Mouse (Mus musculus) cerebellum, adult 2 months (tissue): ENCODE data around the gene Gapdhs. TPM values are rescaled to one million over a fixed set of nuclear protein-coding genes. Genes with fewer than 3 reads are reported as not detected.
A peak's percentile ranks its signal among the peaks of the same experiment; 100 is the strongest.
"Not testable (repeated sequence)": the region's sequence is repeated elsewhere in the genome, so short reads cannot be mapped to it uniquely, and the experiment has no call there.

Experiments
- DNase-seq, 2 experiments: peaks; one replicate each; pipeline ENCODE4 v3.0.0; 2021
- H3K27ac ChIP-seq: fragments of 200-500 bp; 2 replicates; pipeline ENCODE4 v1.5.1; 2012; ENCODE audit warnings: low read length, control low read depth, inconsistent platforms; ENCODE audit not compliant: insufficient read depth
- H3K27me3 ChIP-seq: fragments of 200-500 bp; 2 replicates; pipeline ENCODE4 v1.6.1; 2012; ENCODE audit warnings: inconsistent platforms, mild to moderate bottlenecking, low read length, moderate library complexity; ENCODE audit not compliant: control insufficient read depth, insufficient read depth
- H3K4me1 ChIP-seq: fragments of 200-500 bp; 2 replicates; pipeline ENCODE4 v1.6.1; 2011; ENCODE audit warnings: low read length; ENCODE audit not compliant: control insufficient read depth, insufficient read depth
- H3K4me3 ChIP-seq: fragments of 200-500 bp; replicated peaks from 2 replicates; pipeline ENCODE3; 2011; ENCODE audit warnings: mild to moderate bottlenecking, low read depth, low read length, control low read depth; ENCODE audit not compliant: insufficient read depth
- CTCF ChIP-seq: fragments of 200-500 bp; IDR thresholded peaks from 2 replicates; pipeline ENCODE4 v1.5.1; 2011; ENCODE audit warnings: low read depth, mild to moderate bottlenecking, control low read depth, low read length, moderate library complexity, borderline replicate concordance; ENCODE audit not compliant: insufficient read depth
- POLR2A ChIP-seq: fragments of 200-500 bp; IDR thresholded peaks from 2 replicates; pipeline ENCODE4 v1.6.1; 2011; ENCODE audit warnings: low read length, control low read depth, borderline replicate concordance; ENCODE audit not compliant: insufficient read depth
- WGBS: fragments of 180-500 bp; shearing (Covaris S2); methylation state at CpG from one replicate; pipeline ENCODE4 v1.1.7; 2018; 5-methylcytosine and 5-hydroxymethylcytosine counted together
- polyA plus RNA-seq: library from polyadenylated mRNA; depleted of rRNA; stranded (reverse); fragments of >200 nt; gene quantifications from 2 replicates; pipeline ENCODE4 v1.2.3, GENCODE M21; 2012

Gene Gapdhs
- polyA plus RNA-seq, 1 experiment: not detected

DNA sequence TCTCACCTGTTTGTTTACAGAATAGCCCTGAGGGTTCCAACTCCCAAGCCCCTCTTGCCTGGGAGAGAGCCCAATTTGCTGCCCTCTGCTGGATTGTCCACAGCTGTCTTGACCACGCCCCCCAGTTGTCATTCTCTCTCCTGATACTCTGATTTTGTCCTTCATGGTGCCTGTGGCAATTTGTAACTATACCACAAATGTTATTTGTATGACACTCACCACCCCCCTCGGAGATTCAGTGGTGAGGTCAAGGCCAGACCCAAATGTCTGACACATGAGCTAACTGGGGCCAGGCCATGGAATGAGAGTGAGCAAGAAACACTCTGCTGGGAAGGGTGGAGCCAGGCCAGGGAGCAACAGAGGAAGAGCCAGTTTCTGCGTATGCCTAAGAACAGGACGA, 15.4 kb upstream of the Gapdhs start:
- TF ChIP-seq CTCF (no peak), POLR2A (no peak)
- Histone ChIP-seq H3K27me3 (no peaks in the 10 kb centered on the region), H3K4me1 (no peaks in the 10 kb centered on the region), H3K4me3 (no peak overlapping the region), H3K27ac (no peak overlapping the region)
- 48% methylated on average over 4 of the region's 4 CpGs for WGBS
- DNase-seq: no peak

DNA sequence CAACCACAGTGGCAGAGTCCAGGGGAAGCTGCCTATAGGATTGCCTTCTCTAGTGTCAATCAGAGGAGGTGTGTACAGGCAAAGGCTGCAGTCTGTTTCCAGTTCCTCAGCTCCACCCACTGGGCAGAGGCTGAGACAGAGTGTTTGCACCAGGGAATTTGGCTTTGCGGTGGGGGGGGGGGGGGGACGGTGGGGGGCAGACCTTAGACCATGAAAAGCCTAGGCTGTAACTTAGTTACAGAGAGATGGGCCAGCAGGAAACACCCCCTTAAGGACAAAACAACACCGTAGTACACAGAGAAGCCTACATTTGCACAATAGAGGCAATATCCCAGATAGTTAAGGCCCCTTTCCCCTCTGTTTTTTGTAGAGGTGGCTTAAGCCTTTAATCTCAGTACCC, 13.5 kb upstream of the Gapdhs start:
- H3K27ac ChIP-seq: no peak overlapping the region
- TF ChIP-seq CTCF: no peak
- WGBS: 57% methylated on average over 3 of the region's 3 CpGs
- H3K4me3 ChIP-seq: no peak overlapping the region
- no peaks in the 10 kb centered on the region for H3K4me1 ChIP-seq
- no peak for DNase-seq
- H3K27me3 ChIP-seq: no peaks in the 10 kb centered on the region

DNA sequence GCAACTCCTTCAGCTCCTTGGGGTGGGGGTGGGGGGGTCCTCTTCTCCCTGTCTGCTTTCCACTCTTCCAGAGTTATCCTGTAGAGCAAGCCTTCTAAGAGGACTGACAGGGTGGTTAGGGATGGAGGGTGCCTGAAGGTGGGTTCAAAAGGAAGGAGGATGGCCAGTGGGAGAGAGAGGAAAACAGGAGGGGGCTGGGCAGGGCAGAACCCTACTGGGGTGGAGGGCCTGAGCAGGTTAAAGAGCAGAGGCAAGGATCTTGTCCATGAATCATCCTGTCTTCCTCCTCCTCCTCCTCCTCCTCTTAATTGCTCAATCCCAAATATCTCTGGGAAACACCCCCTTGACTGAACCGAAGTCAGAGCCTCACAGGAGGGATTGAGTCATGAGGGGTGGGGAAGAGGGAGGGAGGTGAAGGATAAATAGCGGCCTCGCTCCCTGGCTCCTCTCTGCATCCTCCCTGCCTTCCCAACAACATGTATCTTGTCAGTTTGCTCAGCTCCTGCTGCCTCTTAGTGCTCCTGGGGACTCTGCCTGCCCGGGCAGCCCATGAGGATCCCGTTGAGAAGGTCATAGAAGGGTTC, 7.7 kb upstream of the Gapdhs start, which contains the start of gene Sbsn:
Sbsn (plus strand) TSS at position 386 of the 584 bp plus-strand sequence.
- no peaks in the 10 kb centered on the region for H3K4me1 ChIP-seq
- H3K27me3 ChIP-seq: no peaks in the 10 kb centered on the region
- TF ChIP-seq POLR2A (no peak), CTCF (no peak)
- H3K27ac ChIP-seq: no peak within 1 kb of the TSS
- 66% methylated on average over 5 of the region's 5 CpGs for WGBS
- no peak for DNase-seq
- no peak within 1 kb of the TSS for H3K4me3 ChIP-seq

DNA sequence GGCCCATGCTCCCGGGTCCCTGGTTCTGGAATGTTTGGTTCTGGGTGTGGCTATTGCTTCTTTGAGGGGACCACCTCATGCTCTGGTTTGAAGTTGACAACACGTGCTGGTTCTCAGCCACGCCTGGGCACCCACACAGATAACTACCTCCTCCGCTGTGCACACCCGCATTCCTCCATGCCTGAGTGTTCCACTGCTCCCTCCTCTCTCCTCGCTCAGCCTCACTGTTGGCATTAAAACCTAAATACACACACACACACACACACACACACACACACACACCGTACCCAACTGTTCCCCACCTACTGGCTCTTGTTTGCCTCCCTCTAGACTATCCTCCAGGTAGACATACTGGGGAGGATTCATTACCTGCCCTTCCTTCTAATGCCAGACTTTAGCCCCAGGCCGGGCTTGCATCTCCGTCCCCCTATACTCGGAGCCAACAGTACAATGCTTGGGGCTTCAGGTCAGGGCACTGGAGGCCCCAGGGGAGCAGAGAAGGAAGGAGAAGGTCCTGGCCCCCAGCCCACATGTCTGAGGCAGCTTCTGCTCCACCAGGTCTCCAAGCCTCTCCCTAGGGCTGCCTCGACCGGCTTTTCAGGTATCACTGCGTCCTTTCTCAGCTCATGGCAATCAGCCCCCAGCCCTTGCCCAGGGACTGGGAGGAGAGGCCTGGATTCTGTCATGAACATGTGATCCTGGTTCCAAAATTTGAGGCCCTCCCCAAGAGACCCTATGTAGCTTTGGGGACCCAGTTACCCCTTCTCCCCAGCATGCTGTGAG, 6.5 kb upstream of the Gapdhs start:
- DNase-seq: no peak
- no peak for TF ChIP-seq POLR2A
- no peak for TF ChIP-seq CTCF
- Histone ChIP-seq H3K27ac (no peak overlapping the region), H3K4me1 (no peaks in the 10 kb centered on the region), H3K27me3 (no peaks in the 10 kb centered on the region), H3K4me3 (no peak overlapping the region)
- 81% methylated on average over 13 of the region's 13 CpGs for WGBS

DNA sequence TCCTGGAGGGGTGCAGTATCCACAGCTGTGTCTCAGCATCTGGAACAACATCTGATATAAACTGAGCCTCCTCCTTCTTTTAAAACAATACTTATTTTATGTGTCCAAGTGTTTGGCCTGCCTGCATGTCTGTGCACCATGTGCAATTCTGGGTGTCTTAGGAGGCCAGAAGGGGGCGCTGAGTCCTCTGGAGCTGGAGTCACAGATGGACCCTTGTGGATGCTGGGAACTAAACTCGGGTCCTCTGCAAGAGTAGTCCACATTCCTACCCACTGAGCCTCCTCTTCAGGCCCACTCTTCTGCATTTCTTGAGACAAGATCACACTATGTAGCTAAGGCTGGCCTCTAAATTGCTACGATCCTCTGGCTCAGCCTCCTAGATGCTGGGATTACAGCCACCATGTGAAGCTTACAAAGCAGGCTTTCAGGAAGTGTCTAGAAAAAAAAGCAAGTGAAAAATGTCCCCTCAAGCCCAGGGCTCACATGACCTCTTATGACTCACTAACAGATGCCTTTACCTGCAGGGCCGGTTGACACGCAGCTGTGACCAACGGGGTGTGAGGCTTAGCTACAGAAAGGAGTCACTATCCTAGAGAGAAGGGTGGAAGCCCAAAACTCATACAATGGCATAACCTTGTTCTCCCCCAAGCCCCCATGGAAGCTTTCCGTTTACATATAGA, 4.2 kb upstream of the Gapdhs start:
- H3K4me3 ChIP-seq: no peak overlapping the region
- H3K27me3 ChIP-seq: no peaks in the 10 kb centered on the region
- no peak for DNase-seq
- no peak overlapping the region for H3K27ac ChIP-seq
- H3K4me1 ChIP-seq: no peaks in the 10 kb centered on the region
- TF ChIP-seq POLR2A (no peak), CTCF (no peak)
- 91% methylated on average over 7 of the region's 7 CpGs for WGBS

DNA sequence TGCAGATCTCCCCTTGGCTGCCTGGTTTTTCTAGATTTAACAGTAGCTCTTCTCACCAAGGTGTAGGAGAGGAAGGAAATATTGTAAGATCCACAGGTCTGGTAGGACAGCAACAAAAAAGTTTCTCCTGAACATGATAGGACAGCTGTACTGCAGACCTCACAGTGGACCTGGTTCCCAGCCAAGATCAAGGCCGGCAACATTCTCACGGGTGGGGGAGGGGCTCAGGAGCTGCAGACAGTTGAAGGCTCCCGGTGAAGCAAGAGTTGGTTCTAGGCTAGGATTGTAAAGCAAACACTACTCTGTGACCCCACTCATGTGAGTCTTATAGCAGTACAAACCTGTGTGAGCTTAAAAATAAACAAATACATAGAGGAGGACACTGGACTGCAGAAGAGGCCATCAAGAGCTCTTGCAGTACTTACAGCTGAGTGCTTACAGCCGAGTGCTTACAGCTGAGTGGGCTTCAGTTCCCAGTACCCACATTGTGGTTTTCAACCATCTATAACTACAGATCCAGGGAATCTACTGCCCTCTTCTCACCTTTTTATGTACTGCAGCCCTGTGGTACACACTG, 629 bp upstream of the Gapdhs start:
- DNase-seq: no peak
- Histone ChIP-seq H3K27me3 (no peaks in the 10 kb centered on the region), H3K4me3 (no peak overlapping the region), H3K27ac (no peak overlapping the region), H3K4me1 (no peaks in the 10 kb centered on the region)
- TF ChIP-seq POLR2A (no peak), CTCF (no peak)
- WGBS: 21% methylated on average over 4 of the region's 4 CpGs

DNA sequence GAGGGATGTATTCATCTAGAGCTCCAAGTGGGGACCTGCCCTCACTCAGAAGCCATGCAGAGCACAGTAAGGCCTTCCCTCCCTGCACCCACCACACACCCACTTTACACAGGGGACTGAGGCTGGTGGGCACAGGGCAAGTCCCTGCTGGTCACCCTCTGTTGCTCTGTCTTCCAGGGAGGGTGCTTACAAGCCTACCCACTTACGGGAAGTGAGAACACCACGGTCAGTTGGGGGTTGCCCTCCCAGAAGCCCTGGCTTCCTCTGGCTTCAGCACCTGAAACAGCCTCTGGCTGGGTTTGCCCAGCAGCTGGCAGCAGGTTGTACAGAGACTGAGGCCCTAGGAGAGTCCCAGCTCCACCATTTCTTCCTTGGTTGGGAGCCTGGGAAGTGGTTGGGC, 911 bp downstream of the Gapdhs start:
- not testable (repeated sequence) for H3K4me1 ChIP-seq, H3K27ac ChIP-seq, H3K27me3 ChIP-seq, H3K4me3 ChIP-seq, DNase-seq
- WGBS: 88% methylated on average over 2 of the region's 2 CpGs

DNA sequence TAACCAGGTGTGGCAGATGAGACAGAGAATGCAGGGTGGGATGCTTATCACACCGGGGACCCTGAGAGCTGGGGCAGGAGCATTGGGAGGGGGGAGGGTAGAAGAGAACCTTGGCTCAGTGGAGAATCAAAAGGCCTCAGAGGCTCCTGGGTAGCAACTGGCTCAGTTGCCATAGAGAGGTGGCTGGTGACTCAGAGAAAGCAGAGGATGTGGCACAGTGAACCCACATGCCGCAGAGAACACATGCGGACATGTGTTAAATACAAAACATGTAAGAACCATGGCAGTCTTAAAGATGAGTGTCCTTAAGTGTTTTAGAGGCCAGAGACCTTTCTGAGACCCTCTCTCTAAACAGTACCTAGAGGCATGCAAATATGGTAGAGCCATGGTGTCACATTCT, 7.3 kb downstream of the Gapdhs start:
- no peaks in the 10 kb centered on the region for H3K27me3 ChIP-seq
- H3K4me3 ChIP-seq: no peak overlapping the region
- WGBS: 88% methylated on average over 3 of the region's 3 CpGs
- H3K27ac ChIP-seq: no peak overlapping the region
- no peaks in the 10 kb centered on the region for H3K4me1 ChIP-seq
- TF ChIP-seq POLR2A (no peak), CTCF (no peak)
- DNase-seq: no peak

DNA sequence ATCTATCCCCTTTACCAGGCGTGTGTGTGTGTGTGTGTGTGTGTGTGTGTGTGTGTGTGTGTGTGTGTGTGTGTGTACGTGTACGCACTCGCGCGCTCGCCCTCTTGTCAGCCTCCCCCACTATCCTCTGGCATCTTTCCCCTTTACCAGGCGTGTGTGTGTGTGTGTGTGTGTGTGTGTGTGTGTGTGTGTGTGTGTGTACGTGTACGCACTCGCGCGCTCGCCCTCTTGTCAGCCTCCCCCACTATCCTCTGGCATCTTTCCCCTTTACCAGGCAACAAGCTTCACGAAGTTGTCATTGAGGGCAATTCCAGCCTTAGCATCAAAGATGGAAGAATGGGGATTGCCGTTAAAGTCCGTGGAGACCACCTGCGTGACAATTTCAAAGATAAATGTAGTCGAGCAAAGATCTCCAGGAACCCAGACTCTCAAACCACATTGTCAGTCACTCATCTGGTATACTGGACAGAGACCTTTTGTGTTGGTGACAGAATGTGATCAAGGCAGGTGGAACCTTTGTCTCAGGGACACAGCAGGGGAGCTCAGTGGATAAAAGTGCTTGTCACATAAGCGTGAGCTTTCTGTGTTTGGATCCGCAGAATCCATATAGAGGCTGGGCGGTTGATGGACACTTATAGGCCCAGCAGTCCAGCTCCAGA, 13.3 kb downstream of the Gapdhs start:
- DNase-seq: peak; percentile 28 to 37
- 4% methylated on average over 16 of the region's 22 CpGs for WGBS
- Histone ChIP-seq H3K27ac (peak overlapping the region; percentile 86), H3K4me3 (peak overlapping the region; percentile 97), H3K4me1 (peaks cover 14% of the 10 kb centered on the region)
- not testable (repeated sequence) for H3K27me3 ChIP-seq
